Mouse (Mus musculus): Measurements from ENCODE around the gene 4933424G06Rik.

Gene 4933424G06Rik

DNA sequence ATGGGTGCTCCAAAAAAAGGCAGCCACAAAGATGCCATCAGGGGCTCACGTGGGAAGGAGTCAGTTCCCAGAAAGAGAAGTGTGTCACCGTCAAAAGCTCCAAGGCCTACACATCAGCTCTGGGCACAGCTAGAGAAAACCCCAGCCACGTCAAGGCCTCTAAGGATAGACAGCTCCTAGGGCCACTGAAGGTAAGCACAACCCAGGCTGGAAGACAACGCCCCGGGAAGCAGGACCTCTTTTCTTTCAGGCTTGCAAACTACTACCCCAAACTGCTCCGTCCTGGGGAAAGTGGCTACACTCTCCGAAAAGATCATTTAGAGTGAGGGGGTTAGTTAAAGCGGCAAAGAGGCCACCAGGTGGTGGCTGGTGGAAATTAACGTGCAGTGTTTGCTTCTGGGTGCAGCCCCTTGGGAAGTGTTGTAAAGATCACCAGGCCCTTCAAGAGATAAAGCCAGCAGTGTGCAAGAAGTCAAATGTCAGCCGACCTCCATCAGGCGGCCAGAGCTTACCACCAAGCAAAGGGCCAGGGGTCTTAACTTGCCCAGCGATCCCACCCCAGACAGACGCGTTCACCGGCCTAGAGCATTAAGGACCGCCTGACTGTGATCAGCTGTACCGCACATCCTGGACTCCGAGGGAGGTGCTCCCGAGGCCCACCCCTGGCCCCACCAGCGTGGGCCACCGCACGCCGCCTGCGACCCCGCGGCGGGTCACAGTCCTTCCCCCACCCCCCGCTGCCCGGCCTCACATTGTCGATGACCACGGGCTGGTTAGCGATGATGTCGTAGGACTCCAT, 695 bp upstream of the 4933424G06Rik start:
- no peak for DNase-seq (ENCODE audit: low spot score)

DNA sequence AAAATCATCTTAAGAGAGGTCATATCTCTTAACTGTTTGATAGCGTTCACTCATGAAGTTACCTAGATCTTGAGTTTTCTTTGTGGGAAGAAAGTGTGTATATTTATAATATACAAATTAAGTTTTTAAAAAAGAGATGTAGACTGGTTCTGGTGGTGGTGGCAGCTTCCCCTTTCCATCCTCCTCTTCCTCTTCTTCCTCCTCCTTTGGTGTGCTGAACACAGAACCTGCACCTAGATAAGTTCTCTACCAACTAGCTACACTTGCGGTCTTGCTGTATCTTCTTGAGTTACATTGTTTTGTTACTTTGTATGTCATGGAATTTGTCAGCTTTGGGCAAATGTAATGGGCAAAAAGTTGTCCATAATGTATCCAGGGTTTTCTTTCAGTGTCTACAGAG, 1.2 kb downstream of the 4933424G06Rik start:
- no peak for DNase-seq (ENCODE audit: low spot score)

DNA sequence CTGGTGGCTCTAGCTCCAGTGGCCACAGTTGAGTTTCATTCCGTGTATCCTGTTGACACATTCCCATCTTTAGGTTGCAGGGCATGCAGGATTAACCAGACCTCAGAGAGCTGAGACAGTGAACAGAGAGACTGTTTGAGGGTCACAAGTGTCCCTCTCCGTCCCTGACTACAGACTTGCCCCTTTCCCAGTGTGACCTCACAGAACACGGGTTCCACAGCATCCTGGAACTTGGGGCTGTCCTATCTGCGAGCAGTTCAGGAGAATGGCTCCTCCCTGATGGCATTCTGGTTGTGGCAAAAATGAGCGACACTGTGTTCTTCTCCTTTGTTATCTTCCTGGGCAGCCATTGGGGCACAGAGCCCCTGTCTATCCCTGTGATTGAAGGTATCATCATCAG, 4.4 kb downstream of the 4933424G06Rik start, which contains the start of gene Actr1b:
TSS of gene Actr1b (minus strand) at position 112 of the 400 bp plus-strand sequence.
- no peak for DNase-seq (ENCODE audit: low spot score)

DNA sequence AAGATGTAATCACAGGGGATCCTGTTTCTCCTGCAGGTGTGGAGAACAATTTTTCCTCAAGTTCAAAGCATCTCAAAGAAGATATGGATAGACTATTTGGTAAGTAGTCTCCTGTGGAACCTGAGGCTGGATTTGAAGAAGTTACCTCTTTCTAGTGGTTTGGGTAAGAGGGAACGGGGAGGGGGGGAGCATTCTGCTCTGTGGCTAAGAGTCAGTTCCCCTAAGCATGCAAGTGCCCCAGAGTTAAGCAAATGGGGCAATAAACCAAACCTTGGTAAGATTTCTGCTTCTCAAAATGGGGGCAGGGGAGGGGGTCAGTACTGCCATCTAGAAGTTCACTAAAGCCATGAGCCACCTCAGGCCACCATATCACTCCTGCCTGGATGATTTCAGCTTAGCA, 8.8 kb downstream of the 4933424G06Rik start:
- no peak for DNase-seq (ENCODE audit: low spot score)

DNA sequence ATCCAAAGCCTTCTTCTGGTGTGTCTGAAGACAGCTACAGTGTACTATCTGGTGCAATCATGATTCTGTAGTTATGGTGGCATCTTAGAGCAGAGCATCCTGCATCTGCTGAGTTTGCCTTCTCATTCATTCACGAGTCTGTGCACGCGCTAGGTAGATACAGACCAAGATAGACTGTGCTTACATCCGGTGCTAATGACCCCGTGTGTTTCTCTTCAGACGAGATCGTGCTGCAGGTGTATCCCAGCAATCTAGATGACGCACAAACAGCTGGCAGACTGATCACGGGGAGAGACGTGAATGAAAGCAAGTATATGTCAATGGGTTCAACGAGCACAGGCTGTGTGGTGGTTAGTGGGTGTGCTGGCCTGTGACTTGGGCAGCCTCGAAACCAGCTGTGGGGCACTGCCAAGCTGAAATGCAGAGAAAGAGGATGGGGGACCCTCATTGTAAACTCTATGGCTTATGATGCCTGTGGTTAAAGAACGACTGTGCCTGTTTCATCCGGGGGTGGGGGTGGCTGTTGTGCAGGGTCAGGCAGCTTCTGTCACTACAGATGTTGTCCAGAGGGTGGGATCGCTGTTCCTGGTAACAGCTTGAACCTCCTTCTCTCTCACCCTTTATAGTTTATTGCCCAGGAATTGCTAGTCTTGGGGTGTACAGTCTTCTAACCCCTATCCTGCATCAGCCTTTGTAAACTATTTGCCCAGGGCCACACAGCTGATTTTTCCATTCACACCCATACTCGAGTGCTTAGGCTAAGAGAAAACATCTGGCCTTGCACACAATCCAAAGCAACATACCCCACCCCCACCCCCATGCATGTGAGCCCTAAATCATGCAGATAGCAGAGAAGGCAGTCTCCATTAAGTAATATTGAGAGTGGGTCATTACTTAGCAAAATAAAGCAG, 13.5 kb downstream of the 4933424G06Rik start:
- no peak for DNase-seq (ENCODE audit: low spot score)

DNA sequence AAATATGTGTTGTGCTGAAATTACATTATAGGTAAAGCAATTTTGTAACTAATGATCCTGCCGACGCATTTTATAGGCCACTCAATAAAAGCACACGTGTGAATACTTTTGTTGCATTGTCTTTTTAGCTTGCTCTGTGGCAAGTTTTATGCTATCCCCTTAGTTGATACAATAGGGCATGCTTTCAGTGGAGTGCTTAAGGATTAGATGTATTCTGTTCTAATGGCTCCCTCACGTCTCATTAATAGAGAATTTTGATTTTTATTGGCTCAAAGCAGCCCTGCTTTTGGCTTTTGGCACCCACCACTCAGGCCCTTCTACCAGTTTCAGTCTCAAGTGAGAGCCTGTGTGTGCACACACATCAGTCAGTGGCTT, 14.1 kb downstream of the 4933424G06Rik start:
- DNase-seq (ENCODE audit: low spot score): no peak

DNA sequence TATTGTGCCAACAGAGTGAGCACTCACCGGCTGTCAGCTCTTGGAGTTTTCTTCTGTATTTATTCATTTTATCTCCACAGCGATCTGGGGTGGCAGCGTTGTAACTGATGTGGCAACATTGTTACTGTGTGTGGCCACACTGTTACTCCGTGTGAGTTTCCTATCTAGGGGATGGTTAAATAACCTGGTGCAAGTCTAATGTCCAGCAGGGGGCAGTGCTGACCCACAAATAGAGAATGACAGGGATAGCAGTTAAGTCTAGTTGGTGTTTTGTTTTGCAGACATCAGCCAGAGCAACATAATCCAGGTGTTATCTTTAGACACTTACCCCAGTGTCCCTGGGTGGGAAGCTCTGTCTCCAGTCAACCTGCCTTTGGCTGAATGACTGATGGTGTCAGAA, 27.4 kb downstream of the 4933424G06Rik start:
- peak; percentile 89 for DNase-seq (ENCODE audit: low spot score)

DNA sequence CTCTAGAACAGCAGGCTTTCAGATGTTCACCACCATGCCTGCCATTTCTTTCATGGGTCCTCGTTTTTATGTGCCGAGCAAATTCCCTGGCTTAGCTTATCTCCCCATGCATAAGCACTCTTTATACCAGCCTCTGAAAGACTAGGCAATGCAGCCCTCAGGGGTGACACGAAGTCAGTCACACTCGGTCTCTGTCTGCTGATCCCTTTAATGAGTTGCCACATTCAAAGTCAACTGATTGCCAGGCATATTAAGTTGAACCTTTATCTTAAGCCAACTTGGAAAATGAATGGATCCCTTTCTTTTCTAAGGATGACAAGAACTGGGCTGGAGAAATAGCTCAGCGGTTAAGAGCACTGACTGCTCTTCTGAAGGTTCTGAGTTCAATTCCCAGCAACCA, 29.3 kb downstream of the 4933424G06Rik start:
- DNase-seq (ENCODE audit: low spot score): no peak

DNA sequence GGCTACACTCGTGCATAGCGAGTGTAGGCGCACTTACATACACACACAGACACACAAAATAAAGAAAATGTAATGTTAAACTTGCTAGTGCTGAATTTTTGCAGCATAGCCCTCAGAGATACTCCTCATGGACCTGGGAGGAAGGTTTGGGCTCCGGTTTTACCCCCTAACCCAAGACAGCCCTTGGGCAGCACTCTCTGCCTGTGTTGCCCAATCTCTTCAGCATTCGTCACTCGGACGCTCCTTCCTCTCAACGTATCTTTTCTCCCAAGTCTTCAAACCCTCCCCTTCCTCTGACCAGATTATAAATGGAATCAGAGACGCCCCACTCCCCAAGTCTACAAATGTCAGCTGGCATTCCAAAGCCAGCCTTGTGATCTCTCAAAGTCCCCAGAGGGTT, 33.1 kb downstream of the 4933424G06Rik start:
- no peak for DNase-seq (ENCODE audit: low spot score)

DNA sequence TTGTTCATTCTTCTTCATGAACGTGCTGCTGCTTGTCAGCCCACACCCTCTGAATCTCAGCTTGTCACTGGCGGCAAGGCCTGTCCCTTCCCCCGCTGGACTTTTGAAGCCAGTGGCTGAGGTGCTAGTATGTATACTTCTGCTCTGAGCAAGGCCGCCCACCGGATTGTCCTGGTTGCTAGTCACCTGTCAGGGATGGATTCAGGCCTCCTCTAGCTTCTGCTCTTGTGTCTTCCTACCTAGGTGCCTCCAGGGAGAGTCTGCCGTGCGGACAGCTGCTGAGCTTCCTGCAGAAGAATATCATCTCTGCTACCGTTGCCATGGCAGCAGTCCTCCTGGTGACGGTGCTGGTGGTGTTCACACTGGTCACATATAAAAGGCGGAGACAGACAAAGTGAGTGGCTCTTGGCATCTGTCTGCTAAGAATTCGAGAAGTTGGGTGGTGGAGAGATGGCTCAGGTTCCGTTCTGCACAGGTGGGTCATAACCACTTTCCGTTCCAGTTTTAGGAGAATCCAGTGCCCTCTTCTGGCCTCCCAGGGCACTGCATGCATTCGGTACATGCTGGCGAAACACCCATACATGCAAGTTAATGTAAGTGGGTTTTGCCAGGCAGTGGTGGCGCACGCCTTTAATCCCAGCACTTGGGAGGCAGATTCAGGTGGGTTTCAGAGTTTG, 34.5 kb downstream of the 4933424G06Rik start:
- DNase-seq (ENCODE audit: low spot score): peak; percentile 68

DNA sequence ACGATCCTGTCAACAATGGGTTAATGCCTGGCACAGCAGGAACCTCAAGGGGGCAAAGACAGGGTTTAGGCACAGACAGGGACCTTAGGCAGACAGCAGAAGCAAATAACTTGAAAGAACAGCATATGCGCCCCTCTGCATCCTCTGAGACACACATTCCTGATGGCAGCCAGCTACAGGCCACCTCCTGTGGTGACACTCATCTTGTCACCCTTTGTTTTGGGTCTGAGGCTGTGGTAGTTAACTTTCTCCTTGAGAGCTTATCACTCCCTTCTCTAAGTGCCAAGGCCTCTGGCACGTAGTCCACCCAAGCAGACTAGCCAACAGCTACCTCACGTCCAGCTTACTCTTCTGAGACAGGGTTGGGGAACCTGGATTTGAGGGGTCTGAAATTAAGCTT, 35.7 kb downstream of the 4933424G06Rik start:
- DNase-seq (ENCODE audit: low spot score): no peak

DNA sequence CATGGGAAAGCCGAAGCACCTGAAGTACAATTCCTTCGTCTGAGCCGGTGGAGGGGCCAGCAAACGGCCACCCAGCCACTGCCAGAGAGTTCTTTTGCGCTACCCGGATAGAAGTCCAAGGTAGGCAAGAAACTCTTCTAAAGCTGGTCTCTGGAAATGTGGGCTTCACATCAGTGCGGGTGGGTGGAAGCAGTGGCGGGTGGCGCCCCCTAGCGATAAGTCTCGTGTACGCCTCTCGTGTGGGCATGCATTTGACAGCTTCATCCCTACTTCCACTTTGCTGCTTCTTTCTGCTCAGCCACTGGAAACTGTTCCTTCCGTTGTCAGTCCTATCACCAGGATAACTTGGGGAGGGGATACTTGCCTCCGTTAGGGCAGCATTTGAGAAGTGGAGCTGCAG, 36.5 kb downstream of the 4933424G06Rik start:
- no peak for DNase-seq (ENCODE audit: low spot score)

DNA sequence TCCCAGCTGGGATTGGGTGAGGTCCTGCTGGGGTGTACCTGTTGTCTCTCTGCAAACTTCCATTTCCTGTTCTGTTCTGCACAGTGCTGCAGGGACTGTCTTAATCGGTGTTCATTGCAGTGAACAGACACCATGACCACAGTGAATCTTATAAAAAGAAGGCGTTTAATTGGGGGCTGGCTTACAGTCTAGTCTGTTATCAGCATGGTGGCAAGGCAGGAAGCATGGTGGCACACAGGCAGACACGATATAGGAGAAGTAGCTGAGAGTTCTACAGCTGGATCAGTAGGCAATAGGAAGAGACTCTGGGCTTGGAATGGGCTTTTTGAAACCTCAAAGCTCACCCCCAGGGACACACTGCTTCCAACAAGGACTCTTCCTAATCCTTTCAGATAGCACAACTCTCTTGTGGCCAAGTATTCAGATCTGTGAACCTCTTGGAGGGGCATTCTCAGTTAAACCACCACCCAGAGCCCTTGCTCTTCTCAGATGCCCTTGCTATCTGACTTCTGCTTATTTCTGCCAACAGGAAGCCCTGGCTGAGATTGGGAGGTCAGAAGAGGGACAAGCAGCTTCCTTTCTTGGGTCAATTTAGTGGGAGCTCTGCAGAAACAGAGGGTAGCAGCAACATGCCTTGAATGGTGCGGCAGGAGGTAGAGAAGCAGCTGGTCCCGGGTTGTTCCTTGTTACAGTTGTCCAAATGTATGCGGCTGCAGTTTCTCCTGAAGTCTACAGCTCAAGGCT, 44.2 kb downstream of the 4933424G06Rik start:
- no peak for DNase-seq (ENCODE audit: low spot score)

DNA sequence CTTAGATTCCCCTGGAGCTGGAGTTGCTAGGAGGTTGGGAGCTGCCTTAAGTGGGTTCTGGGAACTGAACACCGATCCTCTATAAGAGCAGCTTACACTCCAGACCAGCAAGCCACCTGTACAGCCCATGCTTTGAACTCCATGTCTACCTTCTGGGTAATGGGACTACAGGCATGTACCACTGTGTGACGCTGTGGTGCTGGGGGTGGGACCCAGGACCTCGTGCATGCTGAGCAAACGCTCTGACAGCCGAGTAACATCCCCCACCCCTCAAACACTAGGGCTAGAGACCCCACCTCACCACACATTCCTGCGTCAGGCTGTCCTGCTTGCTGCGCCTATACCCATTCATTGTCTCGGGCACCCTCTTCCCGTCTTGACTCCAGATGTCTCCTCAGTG, 48.6 kb downstream of the 4933424G06Rik start:
- DNase-seq (ENCODE audit: low spot score): no peak

DNA sequence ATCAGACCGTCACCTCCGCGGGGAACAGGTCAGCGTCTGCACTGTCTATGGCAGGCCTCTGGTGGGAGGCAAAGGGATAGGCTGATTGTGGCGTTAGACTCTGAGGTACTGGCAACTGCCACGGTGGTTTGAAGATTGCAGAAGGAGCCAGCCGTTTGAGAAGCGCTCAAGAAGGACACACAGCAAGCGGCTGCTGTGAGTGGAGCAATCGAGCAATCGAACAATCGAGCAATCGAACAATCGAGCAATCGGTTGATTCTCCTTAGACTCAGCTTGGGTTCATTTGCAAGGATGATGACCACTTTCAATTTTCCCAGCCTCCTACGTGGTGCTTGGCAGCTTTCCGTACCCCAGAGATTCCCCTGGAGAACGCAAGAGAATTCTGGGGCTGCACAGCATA, 49.1 kb downstream of the 4933424G06Rik start:
- DNase-seq (ENCODE audit: low spot score): no peak

DNA sequence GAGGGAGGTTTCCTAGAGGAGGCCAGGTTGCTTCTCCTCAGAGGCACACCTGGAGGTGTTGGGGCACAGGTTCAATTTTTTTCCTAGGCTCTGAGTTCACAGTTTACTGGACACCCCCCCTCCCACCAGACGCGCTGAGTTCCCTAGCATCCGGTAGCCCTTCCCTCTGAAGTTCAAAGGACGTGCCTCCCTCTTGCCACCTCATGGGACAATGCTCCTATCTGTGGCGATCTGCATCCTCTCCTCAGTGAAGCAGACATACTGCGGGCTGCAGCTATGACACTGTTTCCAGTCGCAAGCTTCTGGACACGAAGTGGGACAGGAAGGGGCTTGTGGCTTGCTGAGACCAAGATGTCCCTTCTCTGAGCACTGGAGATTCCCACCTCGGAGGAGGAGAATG, 50.5 kb downstream of the 4933424G06Rik start:
- no peak for DNase-seq (ENCODE audit: low spot score)

DNA sequence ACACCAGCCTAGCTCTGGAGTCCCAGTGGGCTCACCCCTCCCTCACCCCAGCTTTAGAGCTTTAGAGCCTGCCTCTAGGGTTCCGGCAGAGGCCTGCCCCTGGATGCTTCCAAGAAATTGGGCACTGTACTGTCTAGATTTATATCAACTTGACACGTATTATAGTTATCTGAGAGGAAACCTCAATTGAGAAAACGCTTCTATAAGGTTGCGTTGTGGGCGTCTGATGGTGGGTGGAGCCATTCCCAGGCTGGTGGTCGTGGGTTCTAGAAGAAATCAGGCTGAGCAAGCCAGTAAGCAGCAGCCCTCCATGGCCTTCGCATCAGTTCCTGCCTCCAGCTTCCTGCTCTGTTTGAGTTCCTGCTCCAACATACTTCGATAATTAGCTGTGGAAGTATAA, 51.1 kb downstream of the 4933424G06Rik start:
- DNase-seq (ENCODE audit: low spot score): no peak

DNA sequence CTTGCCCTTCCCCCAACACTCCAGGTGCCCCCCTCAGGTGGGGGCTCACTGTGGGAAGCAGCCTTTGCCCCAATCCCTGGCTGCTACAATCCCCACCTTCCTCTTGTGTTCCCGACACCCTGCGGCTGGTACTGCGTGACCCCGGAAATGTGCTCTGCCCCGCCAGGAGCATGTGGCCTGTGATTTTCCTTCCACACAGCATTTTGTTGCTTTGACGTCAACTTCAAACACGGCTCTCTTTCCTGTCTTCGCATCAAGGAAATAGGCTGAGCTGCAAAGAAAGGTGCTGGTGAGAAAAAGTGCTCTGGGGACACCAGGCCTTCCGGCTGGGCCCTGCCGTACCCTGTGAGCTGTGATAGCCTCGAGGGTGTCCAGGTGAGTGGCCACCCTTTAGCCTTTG, 51.6 kb downstream of the 4933424G06Rik start, which contains the start of gene Zap70:
TSS of gene Zap70 (plus strand) at position 231 of the 400 bp plus-strand sequence.
- DNase-seq (ENCODE audit: low spot score): no peak

DNA sequence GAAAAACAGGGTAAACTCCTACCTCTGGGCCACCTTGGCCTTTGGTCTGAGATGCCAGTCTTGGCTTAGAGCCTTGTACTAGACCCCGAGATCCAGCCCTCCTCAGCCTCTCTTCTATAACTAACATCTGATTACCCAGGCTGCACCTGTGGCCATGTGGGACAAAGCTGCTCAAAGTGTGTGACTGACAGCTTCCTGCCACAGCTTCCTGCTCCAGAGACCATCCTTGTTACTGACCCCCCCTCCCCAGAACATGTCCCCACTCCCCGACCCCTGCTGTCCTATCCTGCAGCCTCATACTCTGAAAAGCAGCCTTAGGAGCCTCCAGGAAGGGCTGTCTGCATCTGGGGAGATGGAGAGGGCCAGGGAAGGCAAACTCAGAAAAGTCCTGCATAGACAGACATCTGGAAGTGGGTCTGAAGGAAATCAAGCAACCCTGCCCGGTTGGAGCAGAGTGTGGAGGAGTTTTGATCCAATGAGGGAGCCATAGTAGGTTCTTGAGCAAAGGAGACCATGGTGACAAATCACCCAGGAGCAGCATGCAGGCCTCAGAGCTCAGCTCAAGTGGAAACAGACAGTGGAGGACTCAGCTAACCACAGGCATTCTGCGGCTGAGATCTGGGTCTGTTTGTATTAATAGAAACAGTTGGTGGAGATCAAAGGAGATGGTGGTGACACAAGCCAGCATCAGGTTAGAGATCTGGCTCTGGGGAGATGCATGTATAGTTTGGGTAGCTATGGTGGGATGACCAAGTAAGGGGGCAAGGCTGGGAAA, 56.7 kb downstream of the 4933424G06Rik start:
- no peak for DNase-seq (ENCODE audit: low spot score)

DNA sequence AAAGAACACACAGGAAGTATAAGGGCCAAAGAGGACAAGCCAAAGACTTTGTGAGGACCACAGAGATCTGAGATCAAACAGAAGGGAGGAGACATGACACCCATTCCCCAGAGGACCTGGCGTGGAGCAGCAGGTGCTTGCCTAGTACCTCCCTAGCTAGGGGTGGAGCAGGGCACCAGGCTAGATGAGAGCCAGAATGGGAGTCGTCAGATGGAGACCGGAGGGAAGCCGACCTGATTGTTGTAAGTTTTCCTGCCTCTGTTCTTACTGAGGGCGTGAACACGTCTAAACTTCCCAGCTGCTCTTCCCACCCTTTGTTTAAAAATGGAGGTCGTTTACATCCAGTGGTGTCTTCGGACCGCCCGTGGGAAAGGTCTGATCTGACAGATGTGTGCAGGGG, 57.4 kb downstream of the 4933424G06Rik start:
- no peak for DNase-seq (ENCODE audit: low spot score)

DNA sequence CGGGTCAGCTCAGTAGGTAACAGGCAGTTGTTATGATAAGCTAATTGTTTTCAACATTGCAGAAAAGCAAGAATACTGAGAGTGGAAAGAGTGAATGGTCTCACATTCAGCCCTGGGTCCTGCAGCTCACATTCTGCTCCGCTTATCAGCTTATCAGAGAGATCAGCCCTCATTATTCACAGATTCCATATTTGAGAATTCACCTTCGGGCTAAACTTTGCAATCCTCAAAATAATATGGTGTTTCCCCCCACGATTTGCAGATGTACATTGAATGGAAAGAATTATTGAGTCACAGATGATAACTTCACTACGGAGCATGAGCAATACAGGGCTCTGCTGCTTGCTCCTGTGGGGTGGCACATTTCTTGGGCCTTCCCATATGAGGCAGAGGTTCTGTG, 58.8 kb downstream of the 4933424G06Rik start:
- DNase-seq (ENCODE audit: low spot score): no peak

All from layer of hippocampus, adult 9-10 months (tissue).